Mouse (Mus musculus): Measurements from ENCODE around the gene Ndufv3. TPM values are rescaled to one million over a fixed set of nuclear protein-coding genes. Genes with fewer than 3 reads are reported as not detected.

Gene Ndufv3
- polyA plus RNA-seq, 1 experiment, result 29.2 TPM

DNA sequence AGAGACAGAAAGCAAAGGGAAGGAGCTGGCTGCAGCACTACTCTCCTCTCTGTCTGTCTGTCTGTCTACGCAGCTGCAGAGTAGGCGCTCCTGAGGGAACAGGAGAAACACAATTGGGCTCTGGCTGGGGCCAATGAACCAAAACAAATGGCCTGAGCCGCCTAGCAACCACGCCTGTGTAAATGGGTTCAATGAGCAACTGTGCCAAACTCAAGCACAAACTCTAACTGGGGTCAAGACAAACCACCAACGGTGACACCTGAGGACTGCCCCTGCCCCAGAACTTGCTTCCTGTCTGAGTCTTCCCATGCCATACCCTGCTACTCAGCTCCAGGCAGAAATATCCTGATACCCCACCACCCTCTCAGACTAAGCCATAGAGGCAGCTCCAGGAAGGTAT, 14.9 kb upstream of the Ndufv3 start:
- TF ChIP-seq TAL1 (IDR thresholded peaks at IDR 0.05; ENCODE audit: low read length) (no peak), GATA1 (IDR thresholded peaks at IDR 0.05; ENCODE audit: low read length) (no peak)
- peaks cover 43% of the 10 kb centered on the region for H3K4me1 ChIP-seq (ENCODE audit: control insufficient read depth)
- peaks cover 97% of the 10 kb centered on the region for H3K36me3 ChIP-seq (ENCODE audit: control insufficient read depth)
- H3K9me3 ChIP-seq (ENCODE audit: control insufficient read depth, low read length), result no peaks in the 10 kb centered on the region
- H3K27me3 ChIP-seq (ENCODE audit: control insufficient read depth), result no peaks in the 10 kb centered on the region
- H3K4me3 ChIP-seq (replicated peaks), result no peak overlapping the region

DNA sequence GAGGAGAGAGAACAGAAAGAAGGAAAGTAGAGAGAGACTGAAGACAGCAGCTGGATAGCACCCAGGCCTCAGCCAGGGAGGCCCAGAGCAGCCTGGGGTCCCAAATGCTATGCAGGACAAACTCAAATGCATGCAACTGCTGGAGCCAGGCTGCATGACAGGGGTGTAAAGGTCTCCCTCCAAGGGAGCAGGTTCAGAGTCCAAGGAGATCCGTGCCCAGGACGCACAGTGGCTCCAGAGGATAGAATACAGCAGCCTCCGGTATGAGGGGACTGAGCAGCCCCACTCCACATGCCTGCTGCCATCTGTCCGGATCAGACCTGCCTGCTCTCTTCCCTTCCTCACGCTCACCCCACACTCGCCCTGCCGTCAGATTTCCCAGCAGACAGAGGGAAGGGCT, 13.6 kb upstream of the Ndufv3 start:
- peaks cover 51% of the 10 kb centered on the region for H3K4me1 ChIP-seq (ENCODE audit: control insufficient read depth)
- TF ChIP-seq TAL1 (IDR thresholded peaks at IDR 0.05; ENCODE audit: low read length) (no peak), GATA1 (IDR thresholded peaks at IDR 0.05; ENCODE audit: low read length) (no peak)

DNA sequence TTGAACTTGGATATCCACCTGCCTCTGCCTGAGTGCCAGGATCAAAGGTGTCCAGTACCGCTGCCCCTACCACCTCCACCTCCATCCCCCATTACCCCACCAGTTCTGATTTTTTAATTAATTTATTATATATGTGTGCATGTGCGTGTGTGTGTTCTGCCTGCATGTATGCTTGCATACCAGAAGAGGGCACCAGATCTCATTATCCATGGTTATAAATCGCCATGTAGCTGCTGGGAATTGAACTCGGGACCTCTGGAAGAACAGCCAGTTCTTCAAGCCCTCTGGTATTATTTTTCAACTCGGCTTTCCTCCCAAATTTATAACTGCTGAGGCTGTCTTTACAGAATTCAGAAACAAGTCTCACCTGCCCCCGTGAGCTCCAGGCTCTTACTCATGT, 9.0 kb upstream of the Ndufv3 start:
- TF ChIP-seq GATA1 (IDR thresholded peaks at IDR 0.05; ENCODE audit: low read length) (no peak), TAL1 (IDR thresholded peaks at IDR 0.05; ENCODE audit: low read length) (no peak)
- H3K9me3 ChIP-seq (ENCODE audit: control insufficient read depth, low read length), result no peaks in the 10 kb centered on the region

More for the DNA sequence above, 13.6 kb upstream of the Ndufv3 start:
- no peaks in the 10 kb centered on the region for H3K9me3 ChIP-seq (ENCODE audit: control insufficient read depth, low read length)
- peaks cover 91% of the 10 kb centered on the region for H3K36me3 ChIP-seq (ENCODE audit: control insufficient read depth)
- no peak overlapping the region for H3K4me3 ChIP-seq (replicated peaks)
- H3K27me3 ChIP-seq (ENCODE audit: control insufficient read depth), result no peaks in the 10 kb centered on the region

DNA sequence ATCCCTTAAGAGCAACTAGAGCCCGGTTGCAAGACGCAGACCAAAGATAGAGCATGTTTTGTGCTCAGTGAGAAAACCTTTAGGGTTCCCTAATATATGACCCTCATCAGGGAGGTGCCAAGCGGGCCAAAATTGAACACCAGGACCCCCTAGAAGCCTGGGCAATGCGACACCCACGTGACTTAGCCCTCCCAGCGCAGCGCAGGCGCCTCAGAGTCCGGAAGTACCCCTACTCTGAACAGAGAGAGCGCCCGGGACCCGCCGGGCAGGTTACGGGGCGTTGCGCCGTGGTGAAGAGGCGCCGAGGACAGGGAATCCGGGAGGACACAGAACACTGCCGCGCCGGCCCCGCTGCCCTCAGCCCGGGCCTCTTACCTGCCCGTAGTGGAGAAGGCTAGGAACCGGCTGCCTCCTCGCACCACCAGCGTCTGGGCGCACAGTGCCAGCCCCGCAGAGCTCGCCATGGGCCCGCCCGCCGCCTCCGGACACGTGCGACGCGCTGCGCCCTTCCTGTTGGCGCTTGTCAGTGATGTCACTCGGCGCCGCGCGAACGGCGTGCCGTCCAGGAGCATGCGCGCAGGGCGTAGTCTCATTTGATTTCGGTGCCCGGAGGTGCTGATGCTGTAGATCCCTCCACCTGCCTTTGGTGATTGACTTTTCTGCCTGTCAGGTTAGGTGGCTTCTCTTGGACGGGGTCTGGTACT, 8.0 kb upstream of the Ndufv3 start:
- H3K4me3 ChIP-seq (replicated peaks), result peak overlapping the region; percentile 80
- H3K27me3 ChIP-seq (ENCODE audit: control insufficient read depth), result peaks cover 5% of the 10 kb centered on the region
- peaks cover 35% of the 10 kb centered on the region for H3K36me3 ChIP-seq (ENCODE audit: control insufficient read depth)
- no peaks in the 10 kb centered on the region for H3K9me3 ChIP-seq (ENCODE audit: control insufficient read depth, low read length)
- TF ChIP-seq TAL1 (IDR thresholded peaks at IDR 0.05; ENCODE audit: low read length), result no peak
- TF ChIP-seq GATA1 (IDR thresholded peaks at IDR 0.05; ENCODE audit: low read length), result no peak
- H3K4me1 ChIP-seq (ENCODE audit: control insufficient read depth), result peaks cover 36% of the 10 kb centered on the region

More for the DNA sequence above, 9.0 kb upstream of the Ndufv3 start:
- peaks cover 37% of the 10 kb centered on the region for H3K4me1 ChIP-seq (ENCODE audit: control insufficient read depth)
- peak overlapping the region; percentile 80 for H3K4me3 ChIP-seq (replicated peaks)
- peaks cover 44% of the 10 kb centered on the region for H3K36me3 ChIP-seq (ENCODE audit: control insufficient read depth)
- H3K27me3 ChIP-seq (ENCODE audit: control insufficient read depth), result peaks cover 3% of the 10 kb centered on the region

DNA sequence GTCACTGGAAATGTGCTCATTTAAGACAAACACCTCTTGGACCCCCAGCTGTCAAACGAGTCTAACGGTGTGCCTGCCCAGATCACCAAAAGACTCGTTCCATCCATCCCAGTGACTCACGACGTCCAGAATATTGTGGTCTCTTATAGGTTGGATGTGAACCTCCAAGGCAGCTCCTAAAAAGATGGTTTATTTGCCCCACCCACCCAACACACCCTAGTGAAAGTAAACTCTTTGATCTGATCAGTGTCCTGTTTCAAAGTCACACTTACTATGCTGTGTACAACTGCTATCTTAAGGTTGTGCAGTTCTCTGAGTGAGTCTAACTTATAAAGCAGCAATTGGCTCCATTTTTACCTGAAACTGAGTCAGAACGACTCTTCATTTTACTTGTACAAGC, 7.3 kb upstream of the Ndufv3 start:
- no peak for TF ChIP-seq GATA1 (IDR thresholded peaks at IDR 0.05; ENCODE audit: low read length)
- TF ChIP-seq TAL1 (IDR thresholded peaks at IDR 0.05; ENCODE audit: low read length), result no peak
- peak overlapping the region; percentile 80 for H3K4me3 ChIP-seq (replicated peaks)
- peaks cover 12% of the 10 kb centered on the region for H3K27me3 ChIP-seq (ENCODE audit: control insufficient read depth)
- H3K36me3 ChIP-seq (ENCODE audit: control insufficient read depth), result peaks cover 29% of the 10 kb centered on the region
- H3K4me1 ChIP-seq (ENCODE audit: control insufficient read depth), result peaks cover 32% of the 10 kb centered on the region
- no peaks in the 10 kb centered on the region for H3K9me3 ChIP-seq (ENCODE audit: control insufficient read depth, low read length)

DNA sequence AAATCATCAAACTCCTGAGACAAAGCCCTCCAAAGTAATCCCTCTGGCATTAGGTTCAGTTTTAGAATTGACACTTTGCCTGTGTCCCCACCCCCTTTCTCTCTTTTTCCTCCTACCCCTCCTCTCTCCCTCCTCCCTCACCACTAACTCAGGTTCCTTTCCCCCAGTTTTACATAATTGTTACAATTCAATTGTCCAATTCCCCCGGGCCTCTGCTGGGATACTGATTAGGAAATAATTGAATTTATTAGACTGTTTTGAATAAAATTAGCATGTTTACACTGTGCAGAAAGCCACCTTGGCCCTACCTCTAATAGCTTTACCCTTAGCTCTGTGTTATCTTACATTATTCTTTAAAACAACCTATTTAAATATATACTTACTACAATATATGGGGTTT, 5.2 kb upstream of the Ndufv3 start:
- Histone ChIP-seq H3K27me3 (ENCODE audit: control insufficient read depth) (peaks cover 12% of the 10 kb centered on the region), H3K36me3 (ENCODE audit: control insufficient read depth) (peaks cover 9% of the 10 kb centered on the region), H3K9me3 (ENCODE audit: control insufficient read depth, low read length) (no peaks in the 10 kb centered on the region), H3K4me1 (ENCODE audit: control insufficient read depth) (peaks cover 32% of the 10 kb centered on the region), H3K4me3 (replicated peaks) (no peak overlapping the region)
- no peak for TF ChIP-seq TAL1 (IDR thresholded peaks at IDR 0.05; ENCODE audit: low read length)
- TF ChIP-seq GATA1 (IDR thresholded peaks at IDR 0.05; ENCODE audit: low read length), result no peak

DNA sequence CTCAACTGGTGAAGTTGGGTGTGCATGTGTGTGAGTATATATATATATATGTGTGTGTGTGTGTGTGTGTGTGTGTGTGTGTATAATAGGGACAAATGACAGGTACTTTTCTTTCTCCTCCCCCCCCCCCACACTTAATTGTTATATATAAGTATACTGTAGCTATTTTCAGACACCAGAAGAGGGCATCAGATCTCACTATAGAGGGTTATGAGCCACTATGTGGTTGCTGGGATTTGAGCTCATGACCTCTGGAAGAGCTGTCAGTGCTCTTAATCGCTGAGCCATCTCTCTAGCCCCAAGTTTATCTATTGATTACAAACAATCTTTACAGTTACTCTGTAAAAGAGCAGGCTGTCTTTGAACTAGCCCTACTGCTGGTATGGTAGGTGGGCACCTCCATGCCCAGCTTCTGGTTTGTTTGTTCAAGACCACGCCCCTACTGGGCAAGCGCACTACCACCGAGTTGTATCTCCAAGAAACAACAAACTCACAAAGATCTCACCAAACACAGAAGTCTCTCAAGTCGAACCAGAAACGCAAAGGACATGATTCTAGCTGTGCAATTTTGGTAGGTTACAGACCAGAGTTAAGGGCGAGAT, 470 bp upstream of the Ndufv3 start:
- peaks cover 27% of the 10 kb centered on the region for H3K4me1 ChIP-seq (ENCODE audit: control insufficient read depth)
- no peak for TF ChIP-seq TAL1 (IDR thresholded peaks at IDR 0.05; ENCODE audit: low read length)
- no peak for TF ChIP-seq GATA1 (IDR thresholded peaks at IDR 0.05; ENCODE audit: low read length)

DNA sequence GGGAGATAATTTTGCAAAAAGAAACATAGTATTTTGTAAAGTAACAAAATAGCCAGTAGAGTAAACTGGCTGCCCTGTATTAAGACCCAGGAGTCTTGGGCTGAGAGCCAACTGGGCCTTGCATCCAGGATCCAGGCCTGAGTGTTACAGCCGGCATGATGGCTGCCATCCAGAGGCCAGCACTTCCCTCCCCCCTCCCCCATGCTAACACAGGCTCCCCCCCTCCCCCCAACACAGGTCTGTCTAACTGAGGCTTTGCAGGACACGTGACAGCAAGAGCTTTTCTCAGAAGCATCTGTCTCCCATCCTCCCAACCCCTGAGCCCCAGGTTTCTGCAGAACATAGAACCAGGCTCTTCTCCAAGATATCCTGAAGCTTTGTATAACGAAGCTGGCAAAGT, 980 bp downstream of the Ndufv3 start:
- no peak for TF ChIP-seq TAL1 (IDR thresholded peaks at IDR 0.05; ENCODE audit: low read length)
- TF ChIP-seq GATA1 (IDR thresholded peaks at IDR 0.05; ENCODE audit: low read length), result no peak
- peaks cover 9% of the 10 kb centered on the region for H3K27me3 ChIP-seq (ENCODE audit: control insufficient read depth)
- peaks cover 25% of the 10 kb centered on the region for H3K36me3 ChIP-seq (ENCODE audit: control insufficient read depth)
- peak overlapping the region; percentile 92 for H3K4me3 ChIP-seq (replicated peaks)
- H3K9me3 ChIP-seq (ENCODE audit: control insufficient read depth, low read length), result no peaks in the 10 kb centered on the region
- peaks cover 27% of the 10 kb centered on the region for H3K4me1 ChIP-seq (ENCODE audit: control insufficient read depth)

More for the DNA sequence above, 470 bp upstream of the Ndufv3 start:
- Histone ChIP-seq H3K27me3 (ENCODE audit: control insufficient read depth) (peaks cover 12% of the 10 kb centered on the region), H3K36me3 (ENCODE audit: control insufficient read depth) (peaks cover 19% of the 10 kb centered on the region), H3K9me3 (ENCODE audit: control insufficient read depth, low read length) (no peaks in the 10 kb centered on the region), H3K4me3 (replicated peaks) (peak overlapping the region; percentile 92)

DNA sequence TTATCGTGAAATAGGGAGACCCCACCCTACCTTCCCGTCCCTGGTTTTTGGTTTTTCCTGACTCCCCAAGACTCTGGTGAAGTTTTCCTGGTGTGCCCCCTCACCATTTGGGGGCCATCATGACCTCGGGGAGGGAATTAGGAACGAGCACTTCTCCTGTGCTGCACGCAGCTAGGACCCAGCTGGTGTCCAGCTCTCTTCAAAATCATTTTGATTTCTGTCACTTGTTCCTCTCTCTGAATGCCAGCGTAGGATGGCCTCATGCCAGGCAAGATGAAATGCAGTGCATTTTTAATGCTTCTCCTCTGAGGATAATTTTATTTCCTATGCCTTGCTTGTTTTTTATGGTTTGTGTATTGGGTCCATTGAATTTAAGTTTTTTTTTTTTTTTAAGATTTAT, 2.0 kb downstream of the Ndufv3 start:
- no peak for TF ChIP-seq GATA1 (IDR thresholded peaks at IDR 0.05; ENCODE audit: low read length)
- TF ChIP-seq TAL1 (IDR thresholded peaks at IDR 0.05; ENCODE audit: low read length), result no peak
- H3K36me3 ChIP-seq (ENCODE audit: control insufficient read depth), result peaks cover 29% of the 10 kb centered on the region
- H3K27me3 ChIP-seq (ENCODE audit: control insufficient read depth), result peaks cover 7% of the 10 kb centered on the region
- H3K9me3 ChIP-seq (ENCODE audit: control insufficient read depth, low read length), result no peaks in the 10 kb centered on the region
- peaks cover 27% of the 10 kb centered on the region for H3K4me1 ChIP-seq (ENCODE audit: control insufficient read depth)
- H3K4me3 ChIP-seq (replicated peaks), result no peak overlapping the region
